Mouse (Mus musculus): ENCODE measurements at regions not wholly inside any gene's neighbourhood (a gene's known extent, or its start where the extent isn't known, plus 50 kb on each side); places are given as distances from the start of the nearest gene placed in this dataset.

- Histone ChIP-seq H3K27me3 (ENCODE audit: insufficient read depth, low read length) (peaks cover 26% of the 10 kb centered on the region), H3K36me3 (replicated peaks) (no peaks in the 10 kb centered on the region), H3K4me3 (ENCODE audit: low read depth, low read length) (no peak overlapping the region), H3K9me3 (replicated peaks) (no peaks in the 10 kb centered on the region), H3K4me1 (ENCODE audit: insufficient read depth, low read depth, low read length) (peaks cover 10% of the 10 kb centered on the region)
- peak; percentile 55 for DNase-seq (ENCODE audit: low spot score)
- TF ChIP-seq CTCF (IDR thresholded peaks at IDR 0.05; ENCODE audit: low read depth, low read length), result peak; percentile 68
- TF ChIP-seq GATA1 (IDR thresholded peaks at IDR 0.05; ENCODE audit: borderline replicate concordance, low read length), result no peak
- TF ChIP-seq TAL1 (conservative IDR thresholded peaks at IDR 0.05; ENCODE audit: low read depth, low read length), result no peak
- no peak for TF ChIP-seq GATA2 (IDR thresholded peaks at IDR 0.05; ENCODE audit: borderline replicate concordance, low read depth, low read length)
- TF ChIP-seq POLR2AphosphoS5 (IDR thresholded peaks at IDR 0.05; ENCODE audit: insufficient replicate concordance, low read depth, low read length), result no peak
- ATAC-seq (ENCODE audit: extremely low read depth, insufficient number of reproducible peaks, low FRiP score, poor library complexity, severe bottlenecking), result no peak
Measured at GRCm38 (mm10) chr16:95647854-95648253, 54.0 kb upstream of the Ets2 start.

GRCm38 (mm10) chr16:95642784-95643590, 56.6 kb upstream of the Erg start:
- DNase-seq (ENCODE audit: low spot score) (no peak), ATAC-seq (ENCODE audit: extremely low read depth, insufficient number of reproducible peaks, low FRiP score, poor library complexity, severe bottlenecking) (no peak)
- no peak for TF ChIP-seq TAL1 (conservative IDR thresholded peaks at IDR 0.05; ENCODE audit: low read depth, low read length)
- no peak for TF ChIP-seq POLR2AphosphoS5 (IDR thresholded peaks at IDR 0.05; ENCODE audit: insufficient replicate concordance, low read depth, low read length)
- no peak for TF ChIP-seq GATA1 (IDR thresholded peaks at IDR 0.05; ENCODE audit: borderline replicate concordance, low read length)
- no peak for TF ChIP-seq CTCF (IDR thresholded peaks at IDR 0.05; ENCODE audit: low read depth, low read length)
- TF ChIP-seq GATA2 (IDR thresholded peaks at IDR 0.05; ENCODE audit: borderline replicate concordance, low read depth, low read length), result no peak
- Histone ChIP-seq H3K4me1 (ENCODE audit: insufficient read depth, low read depth, low read length) (peaks cover 23% of the 10 kb centered on the region), H3K4me3 (ENCODE audit: low read depth, low read length) (no peak overlapping the region), H3K9me3 (replicated peaks) (no peaks in the 10 kb centered on the region), H3K27me3 (ENCODE audit: insufficient read depth, low read length) (peaks cover 32% of the 10 kb centered on the region), H3K36me3 (replicated peaks) (no peaks in the 10 kb centered on the region)

- peak; percentile 19 for DNase-seq (ENCODE audit: low spot score)
- Histone ChIP-seq H3K4me1 (ENCODE audit: insufficient read depth, low read depth, low read length) (peaks cover 20% of the 10 kb centered on the region), H3K36me3 (replicated peaks) (no peaks in the 10 kb centered on the region), H3K4me3 (ENCODE audit: low read depth, low read length) (peak overlapping the region; percentile 3; the same call in 1 of the 2 replicates), H3K9me3 (replicated peaks) (no peaks in the 10 kb centered on the region), H3K27me3 (ENCODE audit: insufficient read depth, low read length) (peaks cover 45% of the 10 kb centered on the region)
- ATAC-seq (ENCODE audit: extremely low read depth, insufficient number of reproducible peaks, low FRiP score, poor library complexity, severe bottlenecking), result peak; percentile 66; the same call in 1 of the 2 replicates
- TF ChIP-seq GATA1 (IDR thresholded peaks at IDR 0.05; ENCODE audit: borderline replicate concordance, low read length), result no peak
- TF ChIP-seq POLR2AphosphoS5 (IDR thresholded peaks at IDR 0.05; ENCODE audit: insufficient replicate concordance, low read depth, low read length), result no peak
- no peak for TF ChIP-seq GATA2 (IDR thresholded peaks at IDR 0.05; ENCODE audit: borderline replicate concordance, low read depth, low read length)
- TF ChIP-seq CTCF (IDR thresholded peaks at IDR 0.05; ENCODE audit: low read depth, low read length), result no peak
- no peak for TF ChIP-seq TAL1 (conservative IDR thresholded peaks at IDR 0.05; ENCODE audit: low read depth, low read length)
Measured at GRCm38 (mm10) chr16:95640670-95641069, 54.3 kb upstream of the Erg start.

GRCm38 (mm10) chr16:95639677-95640076, 53.3 kb upstream of the Erg start:
- H3K4me1 ChIP-seq (ENCODE audit: insufficient read depth, low read depth, low read length), result peaks cover 20% of the 10 kb centered on the region
- ATAC-seq (ENCODE audit: extremely low read depth, insufficient number of reproducible peaks, low FRiP score, poor library complexity, severe bottlenecking) (no peak), DNase-seq (ENCODE audit: low spot score) (no peak)
- H3K4me3 ChIP-seq (ENCODE audit: low read depth, low read length), result no peak overlapping the region
- H3K36me3 ChIP-seq (replicated peaks), result no peaks in the 10 kb centered on the region
- peaks cover 40% of the 10 kb centered on the region for H3K27me3 ChIP-seq (ENCODE audit: insufficient read depth, low read length)
- TF ChIP-seq POLR2AphosphoS5 (IDR thresholded peaks at IDR 0.05; ENCODE audit: insufficient replicate concordance, low read depth, low read length), result no peak
- no peak for TF ChIP-seq GATA2 (IDR thresholded peaks at IDR 0.05; ENCODE audit: borderline replicate concordance, low read depth, low read length)
- TF ChIP-seq TAL1 (conservative IDR thresholded peaks at IDR 0.05; ENCODE audit: low read depth, low read length), result no peak
- no peak for TF ChIP-seq GATA1 (IDR thresholded peaks at IDR 0.05; ENCODE audit: borderline replicate concordance, low read length)
- no peak for TF ChIP-seq CTCF (IDR thresholded peaks at IDR 0.05; ENCODE audit: low read depth, low read length)
- H3K9me3 ChIP-seq (replicated peaks), result no peaks in the 10 kb centered on the region

GRCm38 (mm10) chr16:95637850-95638249, 51.5 kb upstream of the Erg start:
- ATAC-seq (ENCODE audit: extremely low read depth, insufficient number of reproducible peaks, low FRiP score, poor library complexity, severe bottlenecking), result no peak
- H3K9me3 ChIP-seq (replicated peaks), result no peaks in the 10 kb centered on the region
- peaks cover 33% of the 10 kb centered on the region for H3K27me3 ChIP-seq (ENCODE audit: insufficient read depth, low read length)
- no peak for DNase-seq (ENCODE audit: low spot score)
- H3K4me3 ChIP-seq (ENCODE audit: low read depth, low read length), result no peak overlapping the region
- H3K4me1 ChIP-seq (ENCODE audit: insufficient read depth, low read depth, low read length), result peaks cover 18% of the 10 kb centered on the region
- TF ChIP-seq CTCF (IDR thresholded peaks at IDR 0.05; ENCODE audit: low read depth, low read length), result no peak
- no peak for TF ChIP-seq POLR2AphosphoS5 (IDR thresholded peaks at IDR 0.05; ENCODE audit: insufficient replicate concordance, low read depth, low read length)
- TF ChIP-seq GATA1 (IDR thresholded peaks at IDR 0.05; ENCODE audit: borderline replicate concordance, low read length), result no peak
- TF ChIP-seq TAL1 (conservative IDR thresholded peaks at IDR 0.05; ENCODE audit: low read depth, low read length), result no peak
- no peak for TF ChIP-seq GATA2 (IDR thresholded peaks at IDR 0.05; ENCODE audit: borderline replicate concordance, low read depth, low read length)
- H3K36me3 ChIP-seq (replicated peaks), result no peaks in the 10 kb centered on the region

GRCm38 (mm10) chr16:95636615-95637014, 50.2 kb upstream of the Erg start:
- DNase-seq (ENCODE audit: low spot score), result no peak
- no peaks in the 10 kb centered on the region for H3K36me3 ChIP-seq (replicated peaks)
- H3K4me3 ChIP-seq (ENCODE audit: low read depth, low read length), result no peak overlapping the region
- H3K4me1 ChIP-seq (ENCODE audit: insufficient read depth, low read depth, low read length), result peaks cover 15% of the 10 kb centered on the region
- H3K27me3 ChIP-seq (ENCODE audit: insufficient read depth, low read length), result peaks cover 30% of the 10 kb centered on the region
- no peak for ATAC-seq (ENCODE audit: extremely low read depth, insufficient number of reproducible peaks, low FRiP score, poor library complexity, severe bottlenecking)
- H3K9me3 ChIP-seq (replicated peaks), result no peaks in the 10 kb centered on the region
- no peak for TF ChIP-seq GATA1 (IDR thresholded peaks at IDR 0.05; ENCODE audit: borderline replicate concordance, low read length)
- no peak for TF ChIP-seq TAL1 (conservative IDR thresholded peaks at IDR 0.05; ENCODE audit: low read depth, low read length)
- no peak for TF ChIP-seq CTCF (IDR thresholded peaks at IDR 0.05; ENCODE audit: low read depth, low read length)
- TF ChIP-seq GATA2 (IDR thresholded peaks at IDR 0.05; ENCODE audit: borderline replicate concordance, low read depth, low read length), result no peak
- TF ChIP-seq POLR2AphosphoS5 (IDR thresholded peaks at IDR 0.05; ENCODE audit: insufficient replicate concordance, low read depth, low read length), result no peak

All from G1E (cell line).